Mouse (Mus musculus): ENCODE measurements at regions not wholly inside any gene's neighbourhood (a gene's known extent, or its start where the extent isn't known, plus 50 kb on each side); places are given as distances from the start of the nearest gene placed in this dataset.
"Not testable (repeated sequence)": the region's sequence is repeated elsewhere in the genome, so short reads cannot be mapped to it uniquely, and the experiment has no call there.

DNA sequence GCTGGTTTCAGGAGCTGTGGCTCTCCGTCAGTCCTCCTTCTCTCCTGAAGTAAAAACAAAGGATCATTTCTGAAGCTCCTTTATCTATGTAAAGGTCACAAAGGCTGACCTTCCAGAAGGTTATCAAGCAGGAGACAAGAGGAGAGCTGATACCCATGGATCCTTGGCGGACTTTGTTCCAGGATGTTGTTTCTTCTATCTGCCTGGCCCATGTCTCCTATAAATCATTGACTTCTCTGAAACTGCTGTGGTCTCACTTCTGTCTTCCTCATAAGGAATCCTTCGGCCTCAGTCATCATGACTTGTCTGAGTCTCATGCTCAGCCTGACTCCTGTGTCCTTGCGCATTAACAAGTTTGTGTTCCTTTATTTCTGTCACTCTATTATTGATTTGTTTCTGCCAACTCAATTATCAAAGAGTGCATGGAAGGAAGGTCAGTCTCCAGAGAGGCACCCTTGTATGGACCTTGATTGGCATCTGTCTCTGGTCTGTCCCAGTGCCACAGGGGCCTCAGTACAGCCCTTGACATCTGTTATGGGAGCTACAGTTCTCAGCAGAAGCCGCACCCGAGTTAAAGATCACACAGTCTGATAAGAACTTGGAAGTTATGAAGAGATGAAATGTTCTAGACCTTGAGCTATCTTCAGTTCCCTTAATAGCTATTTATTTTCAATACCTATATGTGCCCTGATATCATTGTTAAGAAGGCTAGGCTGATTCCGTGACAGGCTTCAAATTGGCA, 53.2 kb upstream of the Dazl start:
- DNase-seq (ENCODE audit: low read depth, low spot score), result no peak

DNA sequence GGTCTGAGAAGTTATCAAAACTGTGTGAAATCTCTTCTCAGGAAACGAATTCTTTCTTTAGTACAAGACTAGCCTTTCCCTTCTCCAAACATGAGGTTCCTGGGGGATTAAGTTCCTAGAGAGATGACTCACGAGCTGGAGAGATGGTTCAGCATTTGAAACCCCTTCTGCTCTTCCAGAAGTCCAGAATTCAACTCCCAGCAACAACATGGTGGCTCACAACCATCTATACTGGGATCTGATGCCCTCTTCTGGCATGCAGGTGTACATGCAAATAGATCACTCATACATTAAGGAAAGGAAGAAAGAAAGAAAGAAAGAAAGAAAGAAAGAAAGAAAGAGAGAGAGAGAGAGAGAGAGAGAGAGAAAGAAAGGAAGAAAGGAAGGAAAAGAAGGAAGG, 60.4 kb upstream of the Dazl start:
- DNase-seq (ENCODE audit: low read depth, low spot score), result not testable (repeated sequence)

DNA sequence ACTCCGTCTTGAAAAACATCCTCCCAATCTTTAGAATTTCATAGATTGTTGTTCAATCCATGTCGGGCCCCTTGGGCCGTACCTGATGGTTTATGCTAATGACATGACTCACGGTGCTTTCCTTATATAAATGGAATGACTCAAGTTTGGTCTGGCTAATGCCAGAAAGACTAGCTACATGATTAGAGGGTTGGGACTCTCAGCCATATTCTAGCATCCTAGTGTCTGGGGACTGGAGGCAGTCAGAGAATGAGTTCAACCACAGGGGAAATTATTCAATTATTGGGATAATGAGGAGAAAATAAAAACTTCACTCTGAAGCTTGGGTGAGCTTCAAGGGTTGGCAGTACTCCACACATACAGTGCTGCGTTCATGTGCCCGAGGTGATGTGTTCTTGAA, 60.9 kb upstream of the Dazl start:
- no peak for DNase-seq (ENCODE audit: low read depth, low spot score)

DNA sequence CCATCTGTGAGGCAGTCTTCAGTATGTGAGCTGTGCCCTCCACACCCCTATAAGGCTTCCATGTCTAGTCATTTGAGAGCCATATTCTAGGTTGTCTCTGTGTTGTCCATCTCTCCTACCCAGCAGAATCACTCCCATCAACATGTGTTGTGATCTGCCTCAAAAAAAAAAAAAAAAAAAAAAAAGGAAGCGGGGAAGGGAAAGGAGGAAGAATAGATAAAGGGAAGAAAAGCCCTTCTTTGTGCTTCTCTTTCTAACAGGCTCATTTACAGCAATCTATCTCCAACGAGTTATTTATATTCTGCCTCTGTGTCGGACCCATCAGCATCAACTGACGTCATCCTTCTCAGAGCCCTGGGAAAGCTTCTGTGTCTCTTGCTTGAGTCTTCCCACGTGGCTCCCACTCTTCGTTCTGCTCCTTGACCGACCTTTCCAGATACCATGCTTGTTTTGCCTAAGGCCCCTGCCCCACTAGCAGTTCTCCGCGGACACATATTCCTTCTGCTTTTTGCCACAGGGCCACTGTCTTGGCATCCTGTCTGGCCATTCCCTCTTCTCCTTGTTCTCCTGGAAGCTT, 68.3 kb upstream of the Dazl start:
- no peak for DNase-seq (ENCODE audit: low read depth, low spot score)

DNA sequence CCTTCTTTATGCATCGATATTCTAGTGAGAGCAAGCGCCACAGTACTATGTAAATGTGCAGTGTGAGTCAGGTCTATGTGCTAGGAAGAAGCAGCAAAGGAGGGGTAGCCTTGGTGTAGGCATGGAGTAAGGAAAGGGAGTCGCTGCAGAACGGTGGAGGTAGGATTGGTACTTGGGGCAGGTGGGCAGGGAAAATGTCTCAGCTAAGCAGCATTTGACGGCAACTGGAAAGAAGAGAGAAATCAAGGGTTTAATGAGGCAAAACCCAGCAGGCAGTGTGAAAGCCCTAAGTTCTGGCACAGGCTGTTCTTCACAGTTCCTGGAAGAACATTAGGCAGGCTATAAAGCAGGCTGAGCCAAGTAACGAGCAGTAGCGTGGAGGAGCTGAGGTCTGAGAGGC, 72.0 kb upstream of the Dazl start:
- no peak for DNase-seq (ENCODE audit: low read depth, low spot score)

DNA sequence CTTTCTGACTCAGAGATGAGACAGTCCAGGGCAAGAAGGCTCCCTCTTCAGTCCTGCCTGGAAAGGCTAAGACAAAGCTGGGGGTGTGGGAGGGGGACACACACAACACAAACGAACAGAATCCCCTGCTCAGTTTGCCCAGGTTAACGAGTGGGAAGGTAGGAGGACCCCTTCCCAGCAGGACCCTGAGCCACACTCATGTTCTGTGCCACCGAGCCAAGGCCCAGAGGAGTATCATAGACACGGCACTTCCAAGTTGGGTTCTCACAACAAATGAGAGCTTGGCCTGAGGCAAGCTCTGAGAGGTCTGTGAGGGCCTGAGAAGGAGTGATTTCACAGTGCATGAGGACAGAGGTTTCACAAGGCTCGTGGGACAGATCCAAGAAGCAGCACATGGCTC, 72.7 kb upstream of the Dazl start:
- DNase-seq (ENCODE audit: low read depth, low spot score), result no peak

DNA sequence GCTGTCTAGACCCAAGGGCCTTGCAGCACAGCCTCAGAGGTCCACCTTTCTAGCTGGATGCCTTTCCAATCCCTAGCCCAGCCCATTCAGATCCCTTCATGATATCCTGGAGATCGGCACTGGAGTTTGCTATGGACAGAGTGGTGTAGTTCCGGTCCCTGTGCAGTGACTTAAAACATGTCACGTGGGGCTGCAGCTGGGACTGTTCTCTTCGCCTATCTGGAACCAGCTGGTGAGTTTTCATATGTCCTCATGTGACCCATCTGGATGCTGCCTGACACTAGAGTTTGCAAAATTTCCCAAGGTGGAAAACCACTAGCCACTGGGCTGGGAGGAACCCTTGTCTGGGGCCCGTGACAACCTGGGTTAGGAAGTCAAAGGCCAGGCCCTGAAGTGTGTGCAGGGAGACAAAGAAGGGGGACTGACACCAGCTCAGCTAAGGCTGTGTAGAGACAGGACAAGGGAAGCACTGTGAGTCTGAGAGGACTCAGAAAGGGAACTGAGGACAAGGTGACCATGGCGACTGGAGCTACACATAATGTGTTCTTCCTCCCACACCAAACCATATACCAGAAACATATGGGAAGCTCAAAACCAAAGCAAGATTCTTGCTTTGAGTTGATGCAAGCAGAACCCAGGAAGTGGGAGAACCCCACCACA, 75.9 kb upstream of the Dazl start:
- DNase-seq (ENCODE audit: low read depth, low spot score), result no peak

DNA sequence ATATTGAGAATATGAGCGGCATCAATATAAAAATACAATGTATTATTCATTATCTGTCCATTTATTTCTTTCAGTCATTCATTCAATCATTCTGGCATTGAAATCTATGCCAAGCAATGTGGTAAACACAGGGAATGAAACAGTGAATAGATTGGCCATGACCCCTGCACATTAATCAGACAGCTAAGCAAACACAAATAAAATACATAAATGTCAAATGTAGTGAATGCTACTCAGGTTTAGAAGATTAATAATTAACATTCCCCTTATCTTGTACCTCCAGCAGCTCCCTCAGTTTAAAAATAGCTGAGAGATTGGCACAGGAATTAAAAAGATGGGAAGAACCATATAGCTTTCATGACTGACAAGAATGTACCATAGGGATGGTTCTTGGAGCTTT, 77.0 kb upstream of the Dazl start:
- DNase-seq (ENCODE audit: low read depth, low spot score), result no peak

DNA sequence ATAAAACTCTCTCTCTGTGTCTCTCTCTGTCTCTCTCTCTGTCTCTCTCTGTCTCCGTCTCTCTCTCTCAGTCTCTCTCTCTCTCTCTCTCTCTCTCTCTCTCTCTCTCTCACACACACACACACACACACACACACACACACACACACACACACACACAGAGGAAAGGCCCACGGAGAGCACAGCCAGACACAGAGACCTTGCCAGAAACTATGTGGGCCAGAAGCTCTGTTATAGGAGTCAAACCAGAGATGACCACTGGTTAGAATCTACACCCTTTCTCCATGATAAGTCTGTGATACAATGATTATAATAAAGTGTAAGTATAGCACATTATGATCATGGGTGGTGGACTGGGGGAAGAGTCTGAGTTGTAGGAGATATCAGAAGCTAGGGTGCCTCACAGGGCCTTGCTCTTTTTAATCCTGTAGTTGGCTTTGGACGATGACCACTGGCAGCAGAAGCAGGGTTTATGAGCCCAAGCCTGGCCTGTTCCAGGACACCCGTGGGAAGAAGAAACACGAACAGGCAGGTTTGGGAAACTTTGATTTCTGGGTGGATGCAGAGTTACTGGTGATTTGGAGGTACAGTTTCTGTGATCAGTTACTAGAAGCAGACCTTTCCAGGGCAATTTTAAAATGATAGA, 80.2 kb upstream of the Dazl start:
- no peak for DNase-seq (ENCODE audit: low read depth, low spot score)

DNA sequence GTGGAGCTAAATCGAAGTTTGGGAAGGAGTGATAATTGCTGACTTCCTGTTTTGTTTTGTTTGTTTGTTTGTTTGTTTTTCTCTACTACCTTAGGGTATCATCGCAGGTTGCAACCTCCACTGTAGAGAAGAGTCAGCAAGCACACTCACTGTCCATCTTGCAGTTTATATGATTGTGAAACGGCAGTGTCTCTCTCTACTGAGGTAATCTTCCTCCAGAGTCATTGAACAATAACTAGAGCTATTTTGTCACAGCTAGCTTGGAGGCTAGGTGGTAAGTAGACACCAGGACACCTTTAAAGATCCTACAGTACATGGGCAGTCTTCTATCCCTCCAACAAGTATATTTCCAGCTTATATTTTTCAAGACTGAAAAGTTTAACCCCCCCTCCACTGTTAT, 82.0 kb upstream of the Dazl start:
- no peak for DNase-seq (ENCODE audit: low read depth, low spot score)

DNA sequence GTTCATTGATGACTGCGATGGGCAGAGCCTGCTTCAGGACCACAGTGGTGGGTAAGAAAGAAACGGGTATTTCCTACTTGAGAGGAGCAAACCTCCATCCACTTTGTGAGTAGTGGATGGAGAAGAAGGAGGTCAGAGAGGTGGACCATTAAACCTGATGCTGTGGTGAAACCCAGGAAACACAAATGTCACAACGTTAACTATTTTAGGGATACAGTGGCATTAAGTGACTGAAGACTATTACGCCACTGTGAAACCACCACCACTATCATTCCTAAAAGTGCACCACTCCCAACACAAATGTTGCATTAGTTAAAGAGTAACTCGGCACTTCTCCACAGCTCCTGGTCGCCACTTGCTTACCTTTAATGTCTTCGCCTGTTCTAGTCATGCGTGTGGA, 83.3 kb upstream of the Dazl start:
- no peak for DNase-seq (ENCODE audit: low read depth, low spot score)

DNA sequence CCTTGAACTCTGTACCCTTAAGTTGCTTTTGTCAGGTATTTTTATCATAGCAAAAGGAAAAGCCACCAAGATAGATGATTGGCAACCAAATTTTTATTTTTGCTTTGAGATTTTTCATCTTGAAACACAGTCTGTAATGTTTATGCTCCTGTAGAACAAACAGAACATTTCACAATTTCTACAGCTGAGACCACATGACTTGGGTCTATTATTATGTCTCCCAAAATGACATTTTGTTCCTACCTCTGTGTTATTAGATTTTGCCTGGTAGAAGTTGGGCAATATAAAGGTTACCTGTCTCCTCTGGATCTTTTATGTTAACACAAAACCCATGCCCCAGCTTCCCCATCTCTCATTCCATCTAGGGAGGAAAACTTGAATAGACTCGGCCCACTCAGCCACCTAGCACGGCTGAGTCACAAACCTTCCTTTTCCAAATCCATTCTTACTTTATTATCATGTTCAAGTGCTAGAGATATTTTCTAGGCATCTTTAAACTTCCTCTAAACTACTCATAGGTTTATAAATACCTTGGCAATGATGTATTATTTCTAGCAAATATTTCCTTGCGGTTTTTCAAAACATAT, 84.8 kb upstream of the Dazl start:
- no peak for DNase-seq (ENCODE audit: low read depth, low spot score)

DNA sequence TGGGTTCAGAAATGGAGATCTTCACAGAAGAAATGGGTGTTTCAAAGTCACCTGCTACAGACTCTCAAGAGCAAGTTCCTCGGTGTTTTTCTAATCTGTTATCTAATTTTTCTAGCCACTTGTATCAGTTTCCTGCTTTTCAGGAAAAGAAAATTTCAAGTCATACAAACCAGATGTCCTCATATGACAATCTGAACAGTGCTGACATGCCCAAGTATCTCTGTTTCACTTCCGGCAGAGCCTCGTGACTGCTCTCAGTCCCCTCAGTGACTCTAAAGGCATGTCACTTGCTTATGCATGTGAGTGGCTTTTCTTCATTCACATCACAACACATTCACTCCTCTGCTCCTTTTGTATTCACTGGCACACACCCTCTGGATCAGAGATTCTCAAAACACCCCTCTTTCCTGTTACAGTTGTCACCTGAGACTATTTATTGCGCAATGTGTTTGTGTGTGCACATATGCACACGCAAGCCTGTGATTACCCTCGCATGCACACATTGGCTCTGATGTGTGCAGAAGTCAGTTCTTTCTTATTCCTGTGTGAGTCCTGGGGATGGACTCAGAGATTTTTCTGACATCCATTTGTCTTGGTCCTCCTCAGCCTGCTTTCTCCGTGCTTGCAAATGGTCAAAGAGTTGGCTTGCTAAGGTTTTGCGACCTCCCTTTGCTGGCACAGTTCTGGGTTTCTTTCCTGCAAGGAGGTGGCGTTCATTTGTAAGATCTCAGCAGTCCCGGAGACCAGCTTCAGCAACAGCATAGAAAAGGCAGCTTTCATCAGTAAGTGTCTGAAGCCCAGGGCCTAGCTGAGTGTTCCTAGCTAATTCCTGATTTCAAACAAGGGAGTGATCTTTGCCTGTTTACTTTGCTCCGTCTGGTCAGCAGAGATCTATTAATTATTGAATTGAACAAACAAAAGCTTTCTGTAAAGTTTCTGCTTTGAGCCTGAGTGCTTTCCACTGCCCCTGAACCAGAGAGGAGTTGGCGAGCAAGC, 95.6 kb upstream of the Dazl start:
- peak; percentile 47 for DNase-seq (ENCODE audit: low read depth, low spot score)

DNA sequence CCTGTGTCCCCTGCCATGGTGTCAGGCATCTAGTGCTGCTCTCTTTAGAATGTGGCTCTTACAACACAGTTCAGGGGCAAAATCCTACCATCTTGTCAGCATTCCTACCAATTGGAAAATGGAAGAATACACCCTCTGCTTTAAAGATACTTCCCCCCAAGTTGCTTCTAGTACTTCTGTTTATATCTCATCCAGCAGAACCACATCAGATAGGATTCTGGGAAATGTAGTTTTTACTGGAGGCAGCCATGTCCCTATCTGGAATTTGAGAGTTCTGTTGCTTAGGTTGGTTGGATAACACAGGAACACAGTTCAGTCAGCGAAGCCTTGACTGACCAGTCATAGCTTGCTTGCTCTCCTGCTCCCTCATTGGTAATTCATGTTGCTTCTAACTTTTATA, 96.7 kb upstream of the Dazl start:
- DNase-seq (ENCODE audit: low read depth, low spot score), result no peak

DNA sequence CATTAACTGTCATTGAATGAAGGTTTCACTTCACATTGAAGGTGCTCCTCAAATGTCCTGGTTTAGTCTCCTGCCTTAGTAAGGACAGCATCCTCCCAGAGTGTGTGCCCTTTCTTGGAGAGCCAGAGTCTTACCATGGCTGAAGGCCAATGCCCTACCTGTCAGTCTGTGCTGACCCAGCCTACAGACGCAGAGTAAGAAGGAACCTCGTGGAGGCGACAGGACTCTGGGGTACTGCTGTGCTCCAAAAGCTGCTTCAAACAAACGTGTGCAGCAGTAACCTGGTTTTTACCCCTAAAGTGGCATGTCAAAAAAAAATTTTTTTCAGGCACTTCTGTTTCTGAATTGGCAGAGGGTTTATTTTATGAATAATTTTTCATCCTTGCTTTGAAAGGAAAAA, 97.8 kb upstream of the Dazl start:
- no peak for DNase-seq (ENCODE audit: low read depth, low spot score)

DNA sequence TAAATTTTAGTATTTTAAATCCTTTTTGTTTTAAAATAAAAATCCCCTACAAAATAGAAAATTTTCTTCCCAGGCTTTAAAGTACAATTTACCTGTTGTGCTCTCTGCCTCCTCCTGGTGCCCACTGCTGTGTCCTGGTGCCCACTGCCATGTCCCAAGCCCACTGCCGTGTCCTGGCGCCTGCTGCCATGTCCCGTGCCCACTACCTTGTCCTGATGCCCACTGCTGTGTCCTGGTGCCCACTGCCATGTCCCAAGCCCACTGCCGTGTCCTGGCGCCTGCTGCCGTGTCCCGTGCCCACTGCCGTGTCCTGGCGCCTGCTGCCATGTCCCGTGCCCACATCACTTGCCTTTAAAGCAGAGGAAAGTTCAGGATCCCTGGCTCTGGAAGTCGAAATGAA, 98.6 kb upstream of the Dazl start:
- DNase-seq (ENCODE audit: low read depth, low spot score), result no peak

DNA sequence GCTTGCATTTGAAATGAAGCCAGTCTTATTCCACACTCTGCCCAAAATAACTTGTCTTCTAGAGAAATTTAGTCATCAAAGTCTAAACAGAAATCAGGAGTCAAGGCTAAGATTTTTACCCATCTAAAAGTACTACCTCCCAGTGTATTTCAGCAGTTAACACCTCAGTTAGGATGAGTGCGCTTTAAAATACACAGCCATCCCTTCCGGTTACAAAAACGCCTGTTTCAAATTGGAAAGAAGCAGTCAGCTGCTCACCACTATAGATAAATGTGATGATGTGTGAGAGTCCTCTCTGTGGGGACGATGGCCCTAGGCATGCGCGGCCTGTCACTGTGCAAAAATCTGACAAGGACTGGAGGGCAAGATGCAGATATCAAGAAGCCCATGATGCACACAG, 99.0 kb upstream of the Dazl start:
- no peak for DNase-seq (ENCODE audit: low read depth, low spot score)

DNA sequence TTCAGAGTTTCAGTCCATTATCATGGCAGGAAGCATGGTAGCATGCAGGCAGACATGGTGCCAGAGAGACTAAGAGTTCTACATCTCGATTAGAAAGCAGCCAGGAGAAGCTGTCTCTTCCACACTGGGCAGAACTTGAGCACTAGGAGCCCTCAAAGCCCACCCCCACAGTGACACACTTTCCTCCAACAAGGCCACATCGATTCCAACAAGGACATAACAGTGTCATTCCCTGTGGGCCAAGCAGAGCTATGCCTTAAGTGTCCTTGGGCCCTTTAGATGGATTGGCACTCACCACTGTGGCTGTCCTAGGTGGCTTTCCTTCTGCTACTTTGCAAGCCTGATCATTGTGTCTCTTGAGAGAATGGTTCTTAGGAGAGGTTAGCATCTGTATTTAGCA, 99.5 kb upstream of the Dazl start:
- no peak for DNase-seq (ENCODE audit: low read depth, low spot score)

DNA sequence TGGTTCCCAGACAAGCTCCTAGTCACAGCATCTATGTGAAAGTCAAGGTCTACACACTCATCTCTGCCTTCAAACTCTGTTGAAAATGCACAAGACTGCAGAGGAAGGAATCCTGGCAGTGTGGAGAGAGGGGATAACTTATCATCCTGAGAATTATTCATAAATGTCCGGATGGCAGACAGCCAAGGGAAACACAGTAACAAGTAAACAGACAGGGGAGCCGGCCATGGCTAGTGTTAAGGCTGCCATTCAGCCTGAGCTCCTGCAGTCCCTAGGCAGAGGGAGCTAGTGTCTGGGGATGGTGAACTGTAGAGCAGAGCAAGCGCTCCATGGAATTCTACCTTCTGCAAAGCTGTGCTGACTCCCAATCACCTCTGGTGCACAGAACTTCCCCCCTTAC, 100.3 kb upstream of the Dazl start:
- no peak for DNase-seq (ENCODE audit: low read depth, low spot score)

DNA sequence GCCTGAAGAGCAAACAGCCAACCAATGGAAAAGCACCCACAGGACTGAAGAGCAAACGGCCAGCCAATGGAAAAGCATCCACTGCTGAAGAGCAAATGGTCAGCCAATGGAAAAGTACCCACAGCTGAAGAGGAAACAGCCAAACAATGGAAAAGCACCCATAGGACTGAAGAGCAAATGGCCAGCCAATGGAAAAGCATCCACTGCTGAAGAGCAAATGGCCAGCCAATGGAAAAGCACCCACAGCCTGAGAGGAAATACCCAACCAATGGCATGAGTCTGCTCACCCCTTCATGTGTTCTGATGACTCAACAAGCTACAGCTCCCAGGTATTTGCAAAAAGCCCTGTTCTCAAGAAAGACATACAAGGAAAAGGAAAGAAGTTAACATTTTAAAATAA, 101.4 kb upstream of the Dazl start:
- no peak for DNase-seq (ENCODE audit: low read depth, low spot score)

DNA sequence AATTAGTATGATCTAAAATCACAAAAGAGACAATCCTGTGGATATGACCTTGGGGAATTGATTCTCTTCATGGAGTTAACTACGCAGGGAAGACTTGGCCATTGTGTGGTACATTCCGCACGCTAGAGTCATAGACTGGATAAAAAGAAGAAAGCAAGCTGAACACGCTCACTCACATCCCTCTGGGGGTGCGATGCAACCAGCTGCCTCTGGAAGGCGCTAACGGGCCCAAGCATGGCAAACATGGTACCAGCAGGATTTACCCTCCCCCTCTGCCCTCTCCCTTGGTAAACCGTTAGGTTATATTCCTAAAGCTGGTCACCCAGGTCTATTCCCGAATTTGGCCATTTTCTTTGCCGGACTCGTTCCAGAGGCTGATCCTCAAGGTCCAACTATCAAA, 102.2 kb upstream of the Dazl start:
- DNase-seq (ENCODE audit: low read depth, low spot score), result no peak

Data from CD4-positive, CD25-positive, alpha-beta regulatory T cell, adult 2 months (primary cell).